Comparison of ENCODE assay signal across 19 mouse cellular contexts in genomic region chr9:113433424-113433823, GRCm38 (mm10).
"Had no signal": no experiment of that assay in that cellular context is flagged by ENCODE, and none has a peak within 500 bp of the region (broad histone marks: within the 10 kb centered on the region; RNA-seq: fewer than 3 reads in every experiment).

No protein-coding gene starts in this region.

- H3K4me3 ChIP-seq: midbrain, embryonic 10.5 days; midbrain, embryonic 13.5 days; myocyte; neural tube, embryonic 13.5 days; neural tube, embryonic 15.5 days; stomach, embryonic 15.5 days had no signal

- H3K36me3 ChIP-seq: midbrain, embryonic 10.5 days; midbrain, embryonic 13.5 days; neural tube, embryonic 13.5 days; neural tube, embryonic 15.5 days; stomach, embryonic 15.5 days had no signal

- H3K27me3 ChIP-seq: midbrain, embryonic 13.5 days; neural tube, embryonic 13.5 days; neural tube, embryonic 15.5 days; stomach, embryonic 15.5 days had no signal

- ATAC-seq: midbrain, embryonic 13.5 days; midbrain, embryonic 16.5 days had no signal

- H3K4me2 ChIP-seq: lung, embryonic 14.5 days; midbrain, embryonic 13.5 days; neural tube, embryonic 13.5 days; neural tube, embryonic 15.5 days; stomach, embryonic 15.5 days had no signal

- H3K9ac ChIP-seq: lung, embryonic 14.5 days; midbrain, embryonic 13.5 days; neural tube, embryonic 13.5 days; neural tube, embryonic 15.5 days; stomach, embryonic 15.5 days had no signal

- H3K9me3 ChIP-seq: midbrain, embryonic 10.5 days; midbrain, embryonic 13.5 days; neural tube, embryonic 15.5 days; stomach, embryonic 15.5 days had no signal

- DNase-seq: lung, adult 18-20 months; lung, embryonic 14.5 days; lung, postnatal 10 days; lung, postnatal 4 days; retina, postnatal 1 day; right cerebral cortex, adult 18-20 months; right cerebral cortex, postnatal 25 days; right cerebral cortex, postnatal 4 days; thymus, adult 2 months; thymus, postnatal 25 days; thymus, postnatal 4 days had no signal

- H3K4me1 ChIP-seq: midbrain, embryonic 13.5 days; neural tube, embryonic 13.5 days; neural tube, embryonic 15.5 days; stomach, embryonic 15.5 days had no signal

- H3K27ac ChIP-seq: midbrain, embryonic 10.5 days; midbrain, embryonic 13.5 days; neural tube, embryonic 13.5 days; neural tube, embryonic 15.5 days; stomach, embryonic 15.5 days; stomach, postnatal 0 days had no signal
